Mouse (Mus musculus) liver, embryonic 14.5 days (tissue): ENCODE data around the gene Nphp4. TPM values are rescaled to one million over a fixed set of nuclear protein-coding genes. Genes with fewer than 3 reads are reported as not detected.

Experiments used
- ATAC-seq: fragments of 200-750 bp; cut with Nextera tagmentation; 2 replicates; pipeline ENCODE4 v1.8.0; 2017; ENCODE audit warnings: moderate number of reproducible peaks, mild to moderate bottlenecking, moderate library complexity; ENCODE audit not compliant: insufficient read depth
- DNase-seq, 3 experiments: peaks; one replicate each; pipeline ENCODE4 v3.0.0-alpha.2; 2012 to 2013; ENCODE audit warnings: low read depth in 3 of 3, low spot score in 3 of 3
- H3K27ac ChIP-seq: fragments of 300-500 bp; sonication (generic); 2 replicates; pipeline ENCODE4 v1.5.1; 2014; ENCODE audit warnings: moderate library complexity, mild to moderate bottlenecking, control low read depth, inconsistent platforms
- H3K27me3 ChIP-seq: fragments of 300-500 bp; sonication (generic); 2 replicates; pipeline ENCODE4 v1.6.1; 2014; ENCODE audit warnings: mild to moderate bottlenecking, low read length, moderate library complexity; ENCODE audit not compliant: control insufficient read depth, insufficient read depth
- H3K36me3 ChIP-seq: fragments of 300-500 bp; sonication (generic); replicated peaks from 2 replicates; pipeline ENCODE4 v1.6.1; 2014; ENCODE audit warnings: low read depth; ENCODE audit not compliant: control insufficient read depth, insufficient read depth
- H3K4me1 ChIP-seq, 2 experiments: fragments of 200-500 bp in 1 of 2; fragments of 300-500 bp in 1 of 2; sonication (generic) in 1 of 2; replicated peaks; 2 replicates each; pipeline ENCODE4 v1.6.1; 2012 to 2014; ENCODE audit warnings: antibody characterized with exemption in 1 of 2, inconsistent platforms in 1 of 2, low read length in 1 of 2; ENCODE audit not compliant: control insufficient read depth in 2 of 2, insufficient read depth in 2 of 2
- H3K4me2 ChIP-seq: fragments of 300-500 bp; sonication (generic); 2 replicates; pipeline ENCODE4 v1.6.1; 2014; ENCODE audit warnings: low read depth, mild to moderate bottlenecking, control low read depth, moderate library complexity
- H3K4me3 ChIP-seq, 2 experiments: fragments of 200-500 bp in 1 of 2; fragments of 300-500 bp in 1 of 2; sonication (generic) in 1 of 2; 2 replicates each; pipeline ENCODE4 v1.5.1; 2012 to 2014; ENCODE audit warnings: low read depth in 2 of 2, low read length in 2 of 2, mild to moderate bottlenecking in 2 of 2, control low read depth in 1 of 2, inconsistent platforms in 1 of 2, moderate library complexity in 1 of 2; ENCODE audit not compliant: insufficient read depth in 1 of 2
- H3K9ac ChIP-seq: fragments of 300-500 bp; sonication (generic); replicated peaks from 2 replicates; pipeline ENCODE4 v1.6.1; 2014; ENCODE audit warnings: mild to moderate bottlenecking, control low read depth, moderate library complexity
- H3K9me3 ChIP-seq: fragments of 300-500 bp; sonication (generic); 2 replicates; pipeline ENCODE4 v1.6.1; 2016; ENCODE audit warnings: low read length, mixed read lengths; ENCODE audit not compliant: control insufficient read depth
- CTCF ChIP-seq: IDR thresholded peaks from 2 replicates; pipeline ENCODE4 v1.5.1; 2016; ENCODE audit warnings: antibody characterized with exemption, low read depth, control low read depth
- EP300 ChIP-seq: IDR thresholded peaks from 2 replicates; pipeline ENCODE4 v1.6.1; 2016; ENCODE audit warnings: antibody characterized with exemption, low read depth
- WGBS: fragments of 180-500 bp; shearing (Covaris S2); extraction: QIAGEN DNeasy Blood & Tissue Kit; methylation state at CpG from one replicate; pipeline ENCODE4 v1.1.7; 2014; ENCODE audit not compliant: insufficient replicate concordance; 5-methylcytosine and 5-hydroxymethylcytosine counted together
- polyA plus RNA-seq, 2 experiments: library from polyadenylated mRNA; depleted of rRNA in 1 of 2; stranded (reverse) in 1 of 2; unstranded in 1 of 2; fragments of >200 nt; fragmentation: Nextera tagmentation in 1 of 2; extraction: Ambion mirVana in 1 of 2; gene quantifications; 2 replicates each; pipeline versions ENCODE4 v1.2.1 to v1.2.3; 2012 to 2014

Nphp4 gene
- polyA plus RNA-seq, 2 experiments, result 0.11 TPM; not detected in 1

DNA sequence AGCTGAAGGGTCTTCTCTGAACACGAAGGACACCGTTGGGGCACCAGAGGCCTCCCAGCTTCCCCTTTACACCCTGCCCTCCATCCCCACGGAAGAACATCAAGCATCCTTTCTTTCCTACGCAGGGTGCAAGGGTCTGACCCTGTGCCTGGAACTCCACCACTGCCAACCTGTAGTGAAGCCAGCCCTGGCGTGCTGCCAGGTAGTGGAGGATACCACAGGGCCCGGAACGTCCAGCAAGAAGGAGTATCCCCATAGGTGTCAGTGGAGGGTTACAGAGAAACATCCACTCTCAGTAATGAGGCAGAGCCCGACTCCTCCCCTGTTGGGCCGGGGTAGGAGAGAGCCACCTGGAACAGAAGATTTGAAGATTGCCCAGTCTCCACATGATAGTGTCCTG is 133.5 kb downstream of the Nphp4 start:
- H3K4me1 ChIP-seq, result no peaks in the 10 kb centered on the region
- no peak overlapping the region for H3K4me3 ChIP-seq
- ATAC-seq (no peak), DNase-seq (no peak)
- no peaks in the 10 kb centered on the region for H3K36me3 ChIP-seq
- H3K27ac ChIP-seq, result no peak overlapping the region
- TF ChIP-seq CTCF (no peak), EP300 (no peak)
- WGBS, result 50% methylated on average over 9 of the region's 9 CpGs
- no peak overlapping the region for H3K9ac ChIP-seq
- no peak overlapping the region for H3K4me2 ChIP-seq
- no peaks in the 10 kb centered on the region; the same call in 1 of the 2 replicates for H3K9me3 ChIP-seq
- H3K27me3 ChIP-seq, result no peaks in the 10 kb centered on the region

Other genes starting within 250 kb of the Nphp4 start
- gene Gpr153, start 202.5 kb upstream of the Nphp4 start, polyA plus RNA-seq (2012; rRNA removed), result 1.1 and 1.2 TPM in 2 replicates
- 0.58 and 0.59 TPM in 2 replicates for gene Gpr153, start 202.5 kb upstream of the Nphp4 start, polyA plus RNA-seq (2014; fragmentation: Nextera tagmentation; extraction: Ambion mirVana)
- not detected in 2 replicates for gene Hes3, start 185.0 kb upstream of the Nphp4 start, polyA plus RNA-seq (2012; rRNA removed)
- gene Hes3, start 185.0 kb upstream of the Nphp4 start, polyA plus RNA-seq (2014; fragmentation: Nextera tagmentation; extraction: Ambion mirVana), result not detected in 2 replicates
- 6.0 and 6.5 TPM in 2 replicates for gene Icmt, start 179.5 kb upstream of the Nphp4 start, polyA plus RNA-seq (2012; rRNA removed)
- 7.0 and 10.1 TPM in 2 replicates for gene Icmt, start 179.5 kb upstream of the Nphp4 start, polyA plus RNA-seq (2014; fragmentation: Nextera tagmentation; extraction: Ambion mirVana)
- gene Rnf207, start 157.7 kb upstream of the Nphp4 start, polyA plus RNA-seq (2012; rRNA removed), result 0.16 and 0.18 TPM in 2 replicates
- gene Rnf207, start 157.7 kb upstream of the Nphp4 start, polyA plus RNA-seq (2014; fragmentation: Nextera tagmentation; extraction: Ambion mirVana), result 0.04 TPM in 1 of 2 replicates, not detected in the other
- gene Rpl22, start 151.0 kb upstream of the Nphp4 start, polyA plus RNA-seq (2012; rRNA removed), result 163 and 443 TPM in 2 replicates
- gene Rpl22, start 151.0 kb upstream of the Nphp4 start, polyA plus RNA-seq (2014; fragmentation: Nextera tagmentation; extraction: Ambion mirVana), result 298 and 303 TPM in 2 replicates
- gene Chd5, start 138.1 kb upstream of the Nphp4 start, polyA plus RNA-seq (2012; rRNA removed), result 0.09 TPM in 2 replicates
- gene Chd5, start 138.1 kb upstream of the Nphp4 start, polyA plus RNA-seq (2014; fragmentation: Nextera tagmentation; extraction: Ambion mirVana), result 0.18 TPM in 1 of 2 replicates, not detected in the other
- 3.2 and 3.3 TPM in 2 replicates for gene Kcnab2, start 1.2 kb downstream of the Nphp4 start, polyA plus RNA-seq (2012; rRNA removed)
- 5.9 and 6.3 TPM in 2 replicates for gene Kcnab2, start 1.2 kb downstream of the Nphp4 start, polyA plus RNA-seq (2014; fragmentation: Nextera tagmentation; extraction: Ambion mirVana)